Mouse (Mus musculus) stomach, embryonic 16.5 days (tissue): ENCODE data around the gene Tas1r3. TPM values are rescaled to one million over a fixed set of nuclear protein-coding genes. Genes with fewer than 3 reads are reported as not detected.

Source experiments
- microRNA-seq: library from miRNA; unstranded; fragments of <30 nt; microRNA quantifications from one replicate; pipeline ENCODE4, GENCODE M21; 2016
- polyA plus RNA-seq: library from polyadenylated mRNA; unstranded; fragments of >200 nt; fragmentation: Nextera tagmentation; extraction: Ambion mirVana; gene quantifications from 2 replicates; pipeline ENCODE4 v1.2.1, GENCODE M21; 2015

Tas1r3 gene
- polyA plus RNA-seq, 1 experiment from 2014 or later: 0.35 TPM

Small RNA genes within 50 kb of the gene (microRNA-seq; reads per million reads assigned to microRNA genes)
- not detected for gene Gm22991

Other genes starting within 250 kb of the Tas1r3 start
- 50.8 and 55.7 TPM in 2 replicates for gene Cdk11b, start 238.5 kb downstream of the Tas1r3 start, polyA plus RNA-seq
- not detected in 2 replicates for gene Gm10563, start 218.0 kb downstream of the Tas1r3 start, polyA plus RNA-seq
- 53.8 and 59.8 TPM in 2 replicates for gene Mmp23, start 210.0 kb downstream of the Tas1r3 start, polyA plus RNA-seq
- 23.3 and 23.8 TPM in 2 replicates for gene Mib2, start 194.2 kb downstream of the Tas1r3 start, polyA plus RNA-seq
- gene Fndc10, start 169.0 kb downstream of the Tas1r3 start, polyA plus RNA-seq: 2.5 and 2.8 TPM in 2 replicates
- gene Ssu72, start 158.6 kb downstream of the Tas1r3 start, polyA plus RNA-seq: 132 and 136 TPM in 2 replicates
- gene Tmem240, start 128.6 kb downstream of the Tas1r3 start, polyA plus RNA-seq: 0.46 and 0.47 TPM in 2 replicates
- gene Atad3a, start 102.3 kb downstream of the Tas1r3 start, polyA plus RNA-seq: 99.0 and 101 TPM in 2 replicates
- gene Vwa1, start 88.7 kb downstream of the Tas1r3 start, polyA plus RNA-seq: 34.0 and 34.4 TPM in 2 replicates
- 0.35 and 0.43 TPM in 2 replicates for gene Tmem88b, start 77.5 kb downstream of the Tas1r3 start, polyA plus RNA-seq
- gene Ankrd65, start 72.9 kb downstream of the Tas1r3 start, polyA plus RNA-seq: 0.31 and 0.35 TPM in 2 replicates
- gene Mrpl20, start 60.5 kb downstream of the Tas1r3 start, polyA plus RNA-seq: 191 and 199 TPM in 2 replicates
- 173 and 181 TPM in 2 replicates for gene Ccnl2, start 50.9 kb downstream of the Tas1r3 start, polyA plus RNA-seq
- 135 and 158 TPM in 2 replicates for gene Aurkaip1, start 32.1 kb downstream of the Tas1r3 start, polyA plus RNA-seq
- 126 and 152 TPM in 2 replicates for gene Mxra8, start 23.7 kb downstream of the Tas1r3 start, polyA plus RNA-seq
- gene Dvl1, start 16.0 kb downstream of the Tas1r3 start, polyA plus RNA-seq: 5.0 and 5.3 TPM in 2 replicates
- gene Cptp, start 6.1 kb upstream of the Tas1r3 start, polyA plus RNA-seq: 19.4 and 23.0 TPM in 2 replicates
- 61.2 and 63.9 TPM in 2 replicates for gene Ints11, start 6.2 kb upstream of the Tas1r3 start, polyA plus RNA-seq
- 51.2 and 54.1 TPM in 2 replicates for gene Pusl1, start 28.4 kb upstream of the Tas1r3 start, polyA plus RNA-seq
- gene Acap3, start 28.5 kb upstream of the Tas1r3 start, polyA plus RNA-seq: 18.0 and 24.0 TPM in 2 replicates
- 71.6 and 74.5 TPM in 2 replicates for gene Ube2j2, start 80.5 kb upstream of the Tas1r3 start, polyA plus RNA-seq
- gene C1qtnf12, start 99.0 kb upstream of the Tas1r3 start, polyA plus RNA-seq: 32.0 and 37.6 TPM in 2 replicates
- 11.0 and 11.6 TPM in 2 replicates for gene B3galt6, start 129.3 kb upstream of the Tas1r3 start, polyA plus RNA-seq
- gene Sdf4, start 129.5 kb upstream of the Tas1r3 start, polyA plus RNA-seq: 165 and 166 TPM in 2 replicates
- gene Tnfrsf4, start 150.5 kb upstream of the Tas1r3 start, polyA plus RNA-seq: 0.30 and 0.87 TPM in 2 replicates
- gene Tnfrsf18, start 162.8 kb upstream of the Tas1r3 start, polyA plus RNA-seq: 2.4 and 3.1 TPM in 2 replicates
- 4.6 and 5.0 TPM in 2 replicates for gene Ttll10, start 196.1 kb upstream of the Tas1r3 start, polyA plus RNA-seq
- 26.8 and 32.3 TPM in 2 replicates for gene 9430015G10Rik, start 246.6 kb upstream of the Tas1r3 start, polyA plus RNA-seq